Mouse (Mus musculus) c-Kit-positive CD71-positive TER-119-positive erythroid progenitor cells, embryonic 14.5 days (primary cell): ENCODE measurements around the gene Edn2.

Experiments used
- DNase-seq: peaks from one replicate; pipeline ENCODE4 v3.0.0-alpha.2; 2013; ENCODE audit warnings: low spot score

Edn2 gene

GRCm38 (mm10) chr4:120153736-120154135 is 7.3 kb upstream of the Edn2 start:
- no peak for DNase-seq

- DNase-seq, result no peak
Observed at GRCm38 (mm10) chr4:120158714-120159310, 2.2 kb upstream of the Edn2 start.

- no peak for DNase-seq
Observed at GRCm38 (mm10) chr4:120162586-120162985, 1.6 kb downstream of the Edn2 start.

- no peak for DNase-seq
Observed at GRCm38 (mm10) chr4:120163242-120163641, 2.2 kb downstream of the Edn2 start.

- no peak for DNase-seq
Observed at GRCm38 (mm10) chr4:120164316-120164715, 3.3 kb downstream of the Edn2 start.

- DNase-seq, result no peak
Observed at GRCm38 (mm10) chr4:120167778-120168177, 6.8 kb downstream of the Edn2 start.

- DNase-seq, result no peak
Observed at GRCm38 (mm10) chr4:120168346-120168745, 7.3 kb downstream of the Edn2 start.

- no peak for DNase-seq
Observed at GRCm38 (mm10) chr4:120170387-120170936, 9.5 kb downstream of the Edn2 start.

- DNase-seq, result no peak
Observed at GRCm38 (mm10) chr4:120172050-120172684, 11.2 kb downstream of the Edn2 start.

- no peak for DNase-seq
Observed at GRCm38 (mm10) chr4:120179123-120179522, 18.1 kb downstream of the Edn2 start.

GRCm38 (mm10) chr4:120180535-120180934 is 19.5 kb downstream of the Edn2 start:
- DNase-seq, result no peak

- no peak for DNase-seq
Observed at GRCm38 (mm10) chr4:120184374-120184991, 23.5 kb downstream of the Edn2 start.

- no peak for DNase-seq
Observed at GRCm38 (mm10) chr4:120186441-120186840, 25.4 kb downstream of the Edn2 start.

- DNase-seq, result no peak
Observed at GRCm38 (mm10) chr4:120186934-120187333, 25.9 kb downstream of the Edn2 start.

GRCm38 (mm10) chr4:120188204-120188603 is 27.2 kb downstream of the Edn2 start:
- DNase-seq, result no peak

- DNase-seq, result no peak
Observed at GRCm38 (mm10) chr4:120188651-120189161, 27.7 kb downstream of the Edn2 start.

GRCm38 (mm10) chr4:120189941-120190340 is 28.9 kb downstream of the Edn2 start:
- DNase-seq, result no peak

GRCm38 (mm10) chr4:120191987-120192386 is 31.0 kb downstream of the Edn2 start:
- no peak for DNase-seq

- no peak for DNase-seq
Observed at GRCm38 (mm10) chr4:120194026-120194425, 33.0 kb downstream of the Edn2 start.

GRCm38 (mm10) chr4:120194965-120195364 is 34.0 kb downstream of the Edn2 start:
- no peak for DNase-seq

GRCm38 (mm10) chr4:120199184-120199885 is 38.3 kb downstream of the Edn2 start:
- DNase-seq, result no peak

GRCm38 (mm10) chr4:120200551-120201266 is 39.7 kb downstream of the Edn2 start:
- no peak for DNase-seq
